Mouse (Mus musculus): Measurements from ENCODE around the gene Rabl3.

DNA sequence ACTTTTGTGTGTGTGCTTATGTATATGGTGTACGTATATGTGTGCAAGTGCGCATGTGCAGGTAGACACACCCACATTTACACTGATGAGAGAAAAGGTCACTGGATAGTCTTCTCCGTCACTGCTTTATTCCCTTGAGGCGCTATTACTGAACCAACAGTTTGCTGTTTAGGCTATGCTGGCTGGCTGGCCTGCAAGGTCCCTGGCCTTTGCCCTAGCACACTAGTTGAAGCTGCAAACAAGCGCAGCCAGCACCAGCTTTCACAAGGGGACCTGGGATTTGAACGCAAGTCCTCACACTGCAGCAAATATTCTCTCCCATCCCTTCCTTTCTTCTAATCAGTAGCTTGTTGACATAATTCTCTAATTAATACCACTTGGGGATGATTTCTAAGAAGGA lies 9.5 kb upstream of the Rabl3 start:
- TF ChIP-seq CTCF (IDR thresholded peaks at IDR 0.05; ENCODE audit: borderline replicate concordance, control insufficient read depth, extremely low read depth, insufficient read depth, low read length, poor library complexity) (no peak), POLR2A (IDR thresholded peaks at IDR 0.05; ENCODE audit: control insufficient read depth, extremely low read depth, insufficient read depth, low read length, poor library complexity) (no peak)

Measured in thymus, adult 2 months (tissue).